Mouse (Mus musculus) limb, embryonic 14.5 days (tissue): Measurements from ENCODE around the gene Ccr10. TPM values are rescaled to one million over a fixed set of nuclear protein-coding genes. Genes with fewer than 3 reads are reported as not detected.

ENCODE experiments used
- ATAC-seq: fragments of 200-750 bp; cut with Nextera tagmentation; 2 replicates; pipeline ENCODE4 v1.8.0; 2017; ENCODE audit warnings: low read depth, moderate number of reproducible peaks, moderate TSS enrichment; ENCODE audit not compliant: low FRiP score
- DNase-seq: peaks from one replicate; pipeline ENCODE4 v3.0.0-alpha.2; 2015; ENCODE audit warnings: low spot score
- H3K27ac ChIP-seq: fragments of 300-500 bp; sonication (generic); replicated peaks from 2 replicates; pipeline ENCODE4 v1.5.1; 2014; ENCODE audit warnings: low read depth, mild to moderate bottlenecking, low read length, moderate library complexity, mixed read lengths
- H3K27me3 ChIP-seq: fragments of 300-500 bp; sonication (generic); 2 replicates; pipeline ENCODE4 v1.6.1; 2014; ENCODE audit warnings: low read length, mixed read lengths; ENCODE audit not compliant: control insufficient read depth, insufficient read depth
- H3K36me3 ChIP-seq: fragments of 300-500 bp; sonication (generic); 2 replicates; pipeline ENCODE4 v1.6.1; 2014; ENCODE audit warnings: mild to moderate bottlenecking, low read length, moderate library complexity, mixed read lengths; ENCODE audit not compliant: control insufficient read depth, insufficient read depth
- H3K4me1 ChIP-seq: fragments of 300-500 bp; sonication (generic); 2 replicates; pipeline ENCODE4 v1.6.1; 2014; ENCODE audit warnings: antibody characterized with exemption, low read length, mixed read lengths; ENCODE audit not compliant: control insufficient read depth, insufficient read depth
- H3K4me2 ChIP-seq: fragments of 300-500 bp; sonication (generic); replicated peaks from 2 replicates; pipeline ENCODE4 v1.6.1; 2014; ENCODE audit warnings: low read depth, mild to moderate bottlenecking, low read length, moderate library complexity; ENCODE audit not compliant: severe bottlenecking
- H3K4me3 ChIP-seq: fragments of 300-500 bp; sonication (generic); replicated peaks from 2 replicates; pipeline ENCODE4 v1.5.1; 2014; ENCODE audit warnings: low read length
- H3K9ac ChIP-seq: fragments of 300-500 bp; sonication (generic); 2 replicates; pipeline ENCODE4 v1.6.1; 2014; ENCODE audit warnings: mild to moderate bottlenecking, low read depth, low read length, moderate library complexity; ENCODE audit not compliant: severe bottlenecking
- H3K9me3 ChIP-seq: fragments of 300-500 bp; sonication (generic); 2 replicates; pipeline ENCODE4 v1.6.1; 2016; ENCODE audit warnings: low read length; ENCODE audit not compliant: control insufficient read depth
- POLR2A ChIP-seq: fragments of 200-500 bp; IDR thresholded peaks from 2 replicates; pipeline ENCODE4 v1.8.0; 2012; ENCODE audit warnings: inconsistent platforms, mild to moderate bottlenecking, moderate library complexity, borderline replicate concordance; ENCODE audit not compliant: insufficient read depth, insufficient read length; ENCODE audit errors: extremely low read depth
- WGBS: fragments of 180-500 bp; shearing (Covaris S2); extraction: QIAGEN DNeasy Blood & Tissue Kit; methylation state at CpG from one replicate; pipeline ENCODE4 v1.1.7; 2014; 5-methylcytosine and 5-hydroxymethylcytosine counted together
- polyA plus RNA-seq, 2 experiments: library from polyadenylated mRNA; depleted of rRNA in 1 of 2; stranded (reverse) in 1 of 2; unstranded in 1 of 2; fragments of >200 nt; fragmentation: Nextera tagmentation in 1 of 2; extraction: Ambion mirVana in 1 of 2; gene quantifications; 2 replicates each; pipeline versions ENCODE4 v1.2.1 to v1.2.3; 2012 to 2014

The Ccr10 gene
- polyA plus RNA-seq, 2 experiments, result 0.09 to 0.41 TPM

- Histone ChIP-seq H3K9ac (no peak overlapping the region), H3K27ac (no peak overlapping the region), H3K36me3 (no peaks in the 10 kb centered on the region), H3K27me3 (no peaks in the 10 kb centered on the region), H3K9me3 (no peaks in the 10 kb centered on the region), H3K4me1 (peaks cover 12% of the 10 kb centered on the region), H3K4me3 (no peak overlapping the region), H3K4me2 (no peak overlapping the region)
- no peak for TF ChIP-seq POLR2A
- WGBS, result 24% methylated on average over 10 of the region's 10 CpGs
- ATAC-seq (no peak), DNase-seq (no peak)
Measured at GRCm38 (mm10) chr11:101146377-101146776, 28.9 kb downstream of the Ccr10 start.

GRCm38 (mm10) chr11:101143338-101144225, 31.7 kb downstream of the Ccr10 start:
- H3K9ac ChIP-seq, result no peak overlapping the region
- TF ChIP-seq POLR2A, result no peak
- no peaks in the 10 kb centered on the region for H3K27me3 ChIP-seq
- H3K36me3 ChIP-seq, result no peaks in the 10 kb centered on the region
- H3K4me3 ChIP-seq, result peak overlapping the region; percentile 1
- WGBS, result 19% methylated on average over 18 of the region's 19 CpGs
- no peaks in the 10 kb centered on the region for H3K9me3 ChIP-seq
- no peak; the same call in 1 of the 2 replicates for ATAC-seq
- H3K4me1 ChIP-seq, result peaks cover under 1% of the 10 kb centered on the region; the same call in 1 of the 2 replicates
- H3K27ac ChIP-seq, result no peak overlapping the region
- peak; percentile 49 for DNase-seq
- H3K4me2 ChIP-seq, result peak overlapping the region; percentile 39

GRCm38 (mm10) chr11:101142215-101142967, 32.9 kb downstream of the Ccr10 start:
- no peak for TF ChIP-seq POLR2A
- Histone ChIP-seq H3K9ac (no peak overlapping the region), H3K27me3 (no peaks in the 10 kb centered on the region), H3K36me3 (no peaks in the 10 kb centered on the region), H3K4me2 (no peak overlapping the region), H3K9me3 (no peaks in the 10 kb centered on the region), H3K4me3 (no peak overlapping the region), H3K4me1 (no peaks in the 10 kb centered on the region), H3K27ac (no peak overlapping the region)
- DNase-seq (no peak), ATAC-seq (no peak)
- WGBS, result 86% methylated on average over 10 of the region's 10 CpGs

GRCm38 (mm10) chr11:101141088-101141487, 34.2 kb downstream of the Ccr10 start:
- ATAC-seq (no peak), DNase-seq (no peak)
- Histone ChIP-seq H3K9ac (no peak overlapping the region), H3K9me3 (no peaks in the 10 kb centered on the region), H3K4me1 (no peaks in the 10 kb centered on the region), H3K4me3 (no peak overlapping the region), H3K27me3 (no peaks in the 10 kb centered on the region), H3K27ac (no peak overlapping the region), H3K36me3 (no peaks in the 10 kb centered on the region), H3K4me2 (no peak overlapping the region)
- 79% methylated on average over 8 of the region's 8 CpGs for WGBS
- TF ChIP-seq POLR2A, result no peak

- no peak for ATAC-seq
- no peaks in the 10 kb centered on the region for H3K36me3 ChIP-seq
- H3K4me3 ChIP-seq, result peak overlapping the region; percentile 24
- H3K9ac ChIP-seq, result peak overlapping the region; percentile 31
- peak overlapping the region; percentile 49 for H3K4me2 ChIP-seq
- H3K4me1 ChIP-seq, result no peaks in the 10 kb centered on the region
- WGBS, result 36% methylated on average over 27 of the region's 27 CpGs
- no peaks in the 10 kb centered on the region for H3K9me3 ChIP-seq
- no peak for TF ChIP-seq POLR2A
- H3K27me3 ChIP-seq, result no peaks in the 10 kb centered on the region
- DNase-seq, result peak; percentile 49
- H3K27ac ChIP-seq, result no peak overlapping the region
Measured at GRCm38 (mm10) chr11:101140164-101140819, 35.0 kb downstream of the Ccr10 start.
